Mouse (Mus musculus) lung, embryonic 14.5 days (tissue): ENCODE measurements around the gene Nlrx1. TPM values are rescaled to one million over a fixed set of nuclear protein-coding genes. Genes with fewer than 3 reads are reported as not detected.

ENCODE experiments used
- ATAC-seq: fragments of 200-750 bp; cut with Nextera tagmentation; 2 replicates; pipeline ENCODE4 v1.8.0; 2017; ENCODE audit warnings: mild to moderate bottlenecking, moderate TSS enrichment, moderate library complexity; ENCODE audit not compliant: insufficient read depth
- DNase-seq: peaks from one replicate; pipeline ENCODE4 v3.0.0-alpha.2; 2015
- H3K27ac ChIP-seq: fragments of 300-500 bp; sonication (generic); 2 replicates; pipeline ENCODE4 v1.5.1; 2014; ENCODE audit warnings: low read depth, mild to moderate bottlenecking, moderate library complexity
- H3K27me3 ChIP-seq: fragments of 300-500 bp; sonication (generic); 2 replicates; pipeline ENCODE4 v1.6.1; 2014; ENCODE audit warnings: low read length, control low read depth; ENCODE audit not compliant: insufficient read depth
- H3K36me3 ChIP-seq: fragments of 300-500 bp; sonication (generic); 2 replicates; pipeline ENCODE4 v1.6.1; 2014; ENCODE audit warnings: control low read depth; ENCODE audit not compliant: insufficient read depth
- H3K4me1 ChIP-seq: fragments of 300-500 bp; sonication (generic); 2 replicates; pipeline ENCODE4 v1.6.1; 2014; ENCODE audit warnings: antibody characterized with exemption, control low read depth; ENCODE audit not compliant: insufficient read depth
- H3K4me2 ChIP-seq: fragments of 300-500 bp; sonication (generic); 2 replicates; pipeline ENCODE4 v1.6.1; 2014; ENCODE audit warnings: mild to moderate bottlenecking
- H3K4me3 ChIP-seq: fragments of 300-500 bp; sonication (generic); 2 replicates; pipeline ENCODE4 v1.5.1; 2014; ENCODE audit warnings: low read depth, low read length
- H3K9ac ChIP-seq: fragments of 300-500 bp; sonication (generic); 2 replicates; pipeline ENCODE4 v1.6.1; 2014
- H3K9me3 ChIP-seq: fragments of 300-500 bp; sonication (generic); 2 replicates; pipeline ENCODE4 v1.6.1; 2016; ENCODE audit warnings: low read depth, low read length, control low read depth
- CTCF ChIP-seq: IDR thresholded peaks from 2 replicates; pipeline ENCODE4 v1.5.1; 2016; ENCODE audit warnings: antibody characterized with exemption, low read depth
- WGBS: fragments of 180-500 bp; shearing (Covaris S2); extraction: QIAGEN DNeasy Blood & Tissue Kit; methylation state at CpG from one replicate; pipeline ENCODE4 v1.1.7; 2014; 5-methylcytosine and 5-hydroxymethylcytosine counted together
- polyA plus RNA-seq: library from polyadenylated mRNA; unstranded; fragments of >200 nt; fragmentation: Nextera tagmentation; extraction: Ambion mirVana; gene quantifications from 2 replicates; pipeline ENCODE4 v1.2.1, GENCODE M21; 2014

Gene Nlrx1
- polyA plus RNA-seq, 1 experiment from 2014 or later: 9.2 TPM

- no peaks in the 10 kb centered on the region for H3K27me3 ChIP-seq
- H3K27ac ChIP-seq: no peak overlapping the region
- H3K9me3 ChIP-seq: no peaks in the 10 kb centered on the region
- no peak overlapping the region for H3K4me2 ChIP-seq
- WGBS: 71% methylated on average over 6 of the region's 6 CpGs
- ATAC-seq (no peak), DNase-seq (no peak)
- H3K36me3 ChIP-seq: no peaks in the 10 kb centered on the region
- H3K4me3 ChIP-seq: no peak overlapping the region
- no peak for TF ChIP-seq CTCF
- no peak overlapping the region for H3K9ac ChIP-seq
- no peaks in the 10 kb centered on the region for H3K4me1 ChIP-seq
Measured at GRCm38 (mm10) chr9:44247907-44248306, 20.5 kb downstream of the Nlrx1 start.

GRCm38 (mm10) chr9:44243621-44244020 is 24.8 kb downstream of the Nlrx1 start:
- no peak for ATAC-seq
- 51% methylated on average over 2 of the region's 2 CpGs for WGBS
- Histone ChIP-seq H3K4me1 (no peaks in the 10 kb centered on the region), H3K27ac (no peak overlapping the region), H3K27me3 (no peaks in the 10 kb centered on the region), H3K9me3 (no peaks in the 10 kb centered on the region), H3K4me3 (no peak overlapping the region), H3K36me3 (no peaks in the 10 kb centered on the region), H3K9ac (no peak overlapping the region), H3K4me2 (no peak overlapping the region)
- no peak for TF ChIP-seq CTCF
- no peak for DNase-seq

GRCm38 (mm10) chr9:44241418-44241817 is 27.0 kb downstream of the Nlrx1 start:
- no peak for DNase-seq
- 52% methylated on average over 9 of the region's 9 CpGs for WGBS
- no peak for TF ChIP-seq CTCF

GRCm38 (mm10) chr9:44240911-44241310 is 27.5 kb downstream of the Nlrx1 start:
- no peak for TF ChIP-seq CTCF
- Histone ChIP-seq H3K27me3 (no peaks in the 10 kb centered on the region), H3K4me2 (no peak overlapping the region), H3K36me3 (no peaks in the 10 kb centered on the region), H3K4me3 (no peak overlapping the region), H3K9ac (no peak overlapping the region), H3K4me1 (no peaks in the 10 kb centered on the region), H3K27ac (no peak overlapping the region), H3K9me3 (no peaks in the 10 kb centered on the region)
- WGBS: 56% methylated on average over 5 of the region's 5 CpGs
- ATAC-seq (no peak), DNase-seq (no peak)

More at GRCm38 (mm10) chr9:44241418-44241817, 27.0 kb downstream of the Nlrx1 start:
- Histone ChIP-seq H3K36me3 (no peaks in the 10 kb centered on the region), H3K27ac (no peak overlapping the region), H3K4me3 (no peak overlapping the region), H3K4me2 (no peak overlapping the region), H3K27me3 (no peaks in the 10 kb centered on the region), H3K9me3 (no peaks in the 10 kb centered on the region), H3K4me1 (no peaks in the 10 kb centered on the region), H3K9ac (no peak overlapping the region)
- ATAC-seq: no peak

- 48% methylated on average over 2 of the region's 2 CpGs for WGBS
- Histone ChIP-seq H3K27ac (no peak within 1 kb of the TSS), H3K9me3 (no peaks in the 10 kb centered on the region), H3K9ac (no peak within 1 kb of the TSS), H3K4me2 (no peak within 1 kb of the TSS), H3K27me3 (no peaks in the 10 kb centered on the region), H3K4me3 (no peak within 1 kb of the TSS), H3K4me1 (no peaks in the 10 kb centered on the region), H3K36me3 (no peaks in the 10 kb centered on the region)
- no peak for TF ChIP-seq CTCF
- no peak for DNase-seq
- ATAC-seq: no peak; the same call in 1 of the 2 replicates
Measured at GRCm38 (mm10) chr9:44240399-44240798, 28.0 kb downstream of the Nlrx1 start, which contains the start of gene Ccdc153. TSS of gene Ccdc153 (plus strand) at chr9:44240676.

GRCm38 (mm10) chr9:44239447-44239846 is 29.0 kb downstream of the Nlrx1 start:
- Histone ChIP-seq H3K4me3 (no peak overlapping the region), H3K9me3 (no peaks in the 10 kb centered on the region), H3K27ac (no peak overlapping the region), H3K4me1 (no peaks in the 10 kb centered on the region), H3K36me3 (no peaks in the 10 kb centered on the region), H3K9ac (no peak overlapping the region), H3K27me3 (no peaks in the 10 kb centered on the region), H3K4me2 (no peak overlapping the region)
- DNase-seq (peak; percentile 89), ATAC-seq (no peak)
- WGBS: 7% methylated on average over 5 of the region's 5 CpGs
- TF ChIP-seq CTCF: peak; percentile 80

GRCm38 (mm10) chr9:44238501-44239190 is 29.8 kb downstream of the Nlrx1 start:
- Histone ChIP-seq H3K36me3 (no peaks in the 10 kb centered on the region), H3K27ac (no peak overlapping the region), H3K27me3 (no peaks in the 10 kb centered on the region), H3K4me2 (no peak overlapping the region), H3K9ac (no peak overlapping the region), H3K4me3 (no peak overlapping the region), H3K4me1 (no peaks in the 10 kb centered on the region), H3K9me3 (no peaks in the 10 kb centered on the region)
- no peak for DNase-seq
- ATAC-seq: no peak
- TF ChIP-seq CTCF: no peak
- WGBS: 75% methylated on average over 17 of the region's 17 CpGs
